Mouse (Mus musculus): Measurements from ENCODE around the gene Afap1.

DNA sequence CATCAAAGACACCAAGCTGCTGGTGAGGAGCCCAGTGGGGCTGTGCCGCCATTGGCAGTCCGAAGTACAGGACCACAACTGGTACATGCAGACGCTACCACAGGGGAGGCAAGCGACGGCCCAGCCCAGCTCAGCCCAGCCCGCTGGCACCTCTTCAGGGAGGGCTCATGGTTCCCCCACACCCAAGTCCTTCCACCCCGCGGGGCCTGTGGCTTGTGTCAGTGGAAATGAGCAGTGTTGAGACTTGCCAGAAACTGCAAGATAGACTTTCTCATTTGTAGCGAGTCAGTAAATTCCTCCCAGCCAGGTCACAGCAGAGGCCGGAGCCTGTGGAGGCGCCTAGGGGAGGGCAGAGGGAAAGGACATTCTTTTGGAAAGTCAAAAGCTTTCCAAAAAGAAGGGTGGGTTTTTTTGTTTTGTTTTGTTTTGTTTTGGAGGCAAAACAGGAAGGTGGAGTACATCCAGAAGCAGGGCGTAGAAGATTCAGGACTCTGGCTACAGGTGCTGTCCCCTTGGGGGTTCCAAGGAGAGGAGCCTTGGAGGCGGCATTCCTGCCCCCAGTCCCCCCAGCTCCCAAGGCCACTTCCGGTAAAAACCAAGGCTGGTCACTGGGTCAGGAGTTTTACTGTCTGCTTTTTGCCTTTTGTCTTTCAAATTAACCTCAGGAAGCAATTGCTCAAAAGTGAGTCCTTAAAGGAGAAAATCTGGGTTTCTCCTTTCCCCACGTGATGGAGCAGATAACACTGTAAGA, 55.3 kb downstream of the Afap1 start:
- no peak for TF ChIP-seq CTCF (IDR thresholded peaks at IDR 0.05; ENCODE audit: borderline replicate concordance, insufficient read depth, low read length)
- TF ChIP-seq POLR2A (IDR thresholded peaks at IDR 0.05; ENCODE audit: low read depth, low read length), result no peak

All from embryonic fibroblast, embryonic 13.5 days (primary cell).